Mouse (Mus musculus): Measurements from ENCODE around the gene Galnt7.

The Galnt7 gene

GRCm38 (mm10) chr8:57628787-57629664 lies 23.8 kb downstream of the Galnt7 start:
- in situ Hi-C loops (cut with MboI, MseI) = loop anchor here in 1 of 2 experiments (5.0 kb wide), 1 partner anchor 37 kb away; no protein-coding TSS in a partner anchor

GRCm38 (mm10) chr8:57627946-57628786 lies 24.7 kb downstream of the Galnt7 start:
- in situ Hi-C loops (cut with MboI, MseI) = loop anchor here in 1 of 2 experiments (5.0 kb wide), 1 partner anchor 36 kb away; no protein-coding TSS in a partner anchor

- in situ Hi-C loops (cut with MboI, MseI) = loop anchor here in 1 of 2 experiments (5.0 kb wide), 1 partner anchor 443 kb away; no protein-coding TSS in a partner anchor
These were observed 28.9 kb downstream of the Galnt7 start for GRCm38 (mm10) chr8:57623955-57624354.

- in situ Hi-C loops (cut with MboI, MseI) = loop anchor here in 1 of 2 experiments (5.0 kb wide), 1 partner anchor 444 kb away; no protein-coding TSS in a partner anchor
These were observed 29.8 kb downstream of the Galnt7 start for GRCm38 (mm10) chr8:57623051-57623450.

GRCm38 (mm10) chr8:57616965-57617364 lies 35.9 kb downstream of the Galnt7 start:
- in situ Hi-C loops (cut with MboI, MseI) = no loop called here

GRCm38 (mm10) chr8:57615016-57615657 lies 37.7 kb downstream of the Galnt7 start:
- in situ Hi-C loops (cut with MboI, MseI) = no loop called here

- in situ Hi-C loops (cut with MboI, MseI) = no loop called here
These were observed 41.3 kb downstream of the Galnt7 start for GRCm38 (mm10) chr8:57611419-57611977.

GRCm38 (mm10) chr8:57610706-57611418 lies 42.0 kb downstream of the Galnt7 start:
- in situ Hi-C loops (cut with MboI, MseI) = no loop called here

- in situ Hi-C loops (cut with MboI, MseI) = no loop called here
These were observed 50.3 kb downstream of the Galnt7 start for GRCm38 (mm10) chr8:57602511-57602910.

GRCm38 (mm10) chr8:57601987-57602418 lies 50.8 kb downstream of the Galnt7 start:
- in situ Hi-C loops (cut with MboI, MseI) = no loop called here

GRCm38 (mm10) chr8:57599813-57600555 lies 52.8 kb downstream of the Galnt7 start:
- in situ Hi-C loops (cut with MboI, MseI) = no loop called here

- in situ Hi-C loops (cut with MboI, MseI) = no loop called here
These were observed 57.0 kb downstream of the Galnt7 start for GRCm38 (mm10) chr8:57595853-57596252.

- in situ Hi-C loops (cut with MboI, MseI) = loop anchor here in 1 of 2 experiments (5.0 kb wide), 1 partner anchor 33 kb away; no protein-coding TSS in a partner anchor
These were observed 58.5 kb downstream of the Galnt7 start for GRCm38 (mm10) chr8:57594175-57594885.

- in situ Hi-C loops (cut with MboI, MseI) = loop anchor here in 1 of 2 experiments (5.0 kb wide), 1 partner anchor 35 kb away; no protein-coding TSS in a partner anchor
These were observed 60.2 kb downstream of the Galnt7 start for GRCm38 (mm10) chr8:57592604-57593003.

- in situ Hi-C loops (cut with MboI, MseI) = loop anchor here in 1 of 2 experiments (5.0 kb wide), 1 partner anchor 36 kb away; no protein-coding TSS in a partner anchor
These were observed 61.2 kb downstream of the Galnt7 start for GRCm38 (mm10) chr8:57591681-57592080.

GRCm38 (mm10) chr8:57590015-57590414 lies 62.8 kb downstream of the Galnt7 start:
- in situ Hi-C loops (cut with MboI, MseI) = loop anchor here in 1 of 2 experiments (5.0 kb wide), 1 partner anchor 37 kb away; no protein-coding TSS in a partner anchor

- in situ Hi-C loops (cut with MboI, MseI) = loop anchor here in 1 of 2 experiments (5.0 kb wide), 1 partner anchor 63 kb away; the partner anchor contains the start of gene Galnt7
These were observed 63.7 kb downstream of the Galnt7 start for GRCm38 (mm10) chr8:57589176-57589575.

GRCm38 (mm10) chr8:57588604-57589003 lies 64.2 kb downstream of the Galnt7 start:
- in situ Hi-C loops (cut with MboI, MseI) = loop anchor here in 1 of 2 experiments (5.0 kb wide), 1 partner anchor 64 kb away; the partner anchor contains the start of gene Galnt7
